Mouse (Mus musculus): Measurements from ENCODE around the gene Gm40193. TPM values are rescaled to one million over a fixed set of nuclear protein-coding genes. Genes with fewer than 3 reads are reported as not detected.

Gene Gm40193
- polyA plus RNA-seq, 1 experiment, result not detected

DNA sequence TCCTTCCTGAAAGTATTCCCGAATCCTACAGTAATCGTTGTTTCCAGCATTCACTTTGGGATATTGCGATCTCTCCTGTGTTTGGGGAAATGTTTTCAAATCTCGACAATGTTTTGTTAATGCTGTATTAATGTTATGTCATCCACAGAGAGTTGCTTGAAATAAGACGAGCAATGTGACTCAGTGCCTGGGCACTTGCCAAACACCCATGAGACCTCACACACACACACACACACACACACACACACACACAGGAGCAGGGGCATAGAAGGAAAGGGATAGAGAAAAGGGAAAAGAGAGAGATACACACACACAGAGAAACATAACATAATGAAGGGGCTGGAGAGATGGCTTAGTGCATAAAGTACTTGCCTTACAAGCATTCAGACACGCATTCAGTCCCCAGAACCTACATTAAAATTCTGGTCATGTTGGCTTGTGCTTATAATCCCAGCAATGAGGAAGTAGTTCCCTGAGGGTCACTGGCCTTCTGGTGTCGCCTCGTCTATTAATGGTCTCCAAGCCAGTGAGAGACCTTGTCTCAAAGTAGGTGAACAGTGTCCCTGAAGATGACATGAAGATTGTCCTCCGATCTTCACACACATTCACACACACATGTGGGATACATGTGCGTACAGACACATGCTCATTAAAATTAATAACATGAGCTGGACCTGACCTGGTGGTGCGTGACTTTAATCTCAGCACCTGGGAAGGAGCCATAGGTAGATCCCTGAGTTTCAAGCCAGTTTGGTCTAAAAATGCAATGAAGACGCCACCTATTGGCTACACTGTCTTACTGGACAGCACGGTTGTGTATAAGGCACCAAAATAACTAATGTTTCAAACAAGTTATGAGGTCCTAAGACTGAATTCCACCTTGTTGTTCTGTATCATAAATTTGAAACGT, 32.9 kb downstream of the Gm40193 start:
- no peaks in the 10 kb centered on the region for H3K79me2 ChIP-seq (ENCODE audit: control insufficient read depth, insufficient read depth)
- no peak overlapping the region for H3ac ChIP-seq (ENCODE audit: control insufficient read depth, insufficient read length, low read depth)
- no peak overlapping the region for H3K4me3 ChIP-seq (ENCODE audit: insufficient read depth, poor library complexity, severe bottlenecking)
- TF ChIP-seq USF1 (IDR thresholded peaks at IDR 0.05; ENCODE audit: low read depth), result no peak
- no peak for TF ChIP-seq MAX (IDR thresholded peaks at IDR 0.05)
- no peak for TF ChIP-seq MYOD1 (IDR thresholded peaks at IDR 0.05; ENCODE audit: control insufficient read depth, insufficient read length, low read depth)
- no peak for TF ChIP-seq CTCF (IDR thresholded peaks at IDR 0.05; ENCODE audit: control insufficient read depth, insufficient read depth, insufficient read length)
- no peak for TF ChIP-seq CEBPB (IDR thresholded peaks at IDR 0.05; ENCODE audit: low read depth)
- no peak for TF ChIP-seq MYOG (IDR thresholded peaks at IDR 0.05; ENCODE audit: control insufficient read depth, extremely low read depth, insufficient read length)
- TF ChIP-seq FOSL1 (IDR thresholded peaks at IDR 0.05; ENCODE audit: insufficient read depth, low read length, poor library complexity, severe bottlenecking), result no peak
- H3K27me3 ChIP-seq (ENCODE audit: control insufficient read depth, insufficient read depth, insufficient read length), result no peaks in the 10 kb centered on the region
- no peaks in the 10 kb centered on the region for H3K36me3 ChIP-seq (ENCODE audit: control insufficient read depth, insufficient read depth)
- no peaks in the 10 kb centered on the region for H3K79me3 ChIP-seq (ENCODE audit: low read depth)

DNA sequence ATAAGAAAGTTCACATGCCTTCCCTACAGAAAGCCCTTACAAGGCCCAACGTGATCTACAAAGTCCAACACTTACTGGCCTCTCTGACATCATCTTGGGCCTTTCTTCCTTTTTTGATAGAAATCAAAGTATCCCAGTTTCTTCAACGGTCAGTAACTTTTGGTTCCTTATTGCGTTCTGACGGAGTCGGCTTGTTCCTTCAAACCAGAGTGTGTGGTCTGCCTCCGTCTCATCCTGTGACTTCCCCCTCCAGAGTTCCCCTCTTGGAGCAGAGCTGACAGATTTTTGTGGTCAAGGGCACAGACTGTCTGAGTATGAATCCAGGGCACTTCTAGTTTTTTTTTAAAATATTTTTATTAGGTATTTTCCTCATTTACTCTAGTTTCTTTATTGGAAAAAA, 43.1 kb downstream of the Gm40193 start:
- no peak for TF ChIP-seq USF1 (IDR thresholded peaks at IDR 0.05; ENCODE audit: low read depth)
- TF ChIP-seq CEBPB (IDR thresholded peaks at IDR 0.05; ENCODE audit: low read depth), result no peak
- no peak for TF ChIP-seq CTCF (IDR thresholded peaks at IDR 0.05; ENCODE audit: control insufficient read depth, insufficient read depth, insufficient read length)
- TF ChIP-seq FOSL1 (IDR thresholded peaks at IDR 0.05; ENCODE audit: insufficient read depth, low read length, poor library complexity, severe bottlenecking), result no peak
- Histone ChIP-seq H3K27me3 (ENCODE audit: control insufficient read depth, insufficient read depth, insufficient read length) (no peaks in the 10 kb centered on the region), H3K79me2 (ENCODE audit: control insufficient read depth, insufficient read depth) (no peaks in the 10 kb centered on the region), H3ac (ENCODE audit: control insufficient read depth, insufficient read length, low read depth) (no peak overlapping the region), H3K4me3 (ENCODE audit: insufficient read depth, poor library complexity, severe bottlenecking) (no peak overlapping the region), H3K36me3 (ENCODE audit: control insufficient read depth, insufficient read depth) (no peaks in the 10 kb centered on the region), H3K79me3 (ENCODE audit: low read depth) (no peaks in the 10 kb centered on the region)

DNA sequence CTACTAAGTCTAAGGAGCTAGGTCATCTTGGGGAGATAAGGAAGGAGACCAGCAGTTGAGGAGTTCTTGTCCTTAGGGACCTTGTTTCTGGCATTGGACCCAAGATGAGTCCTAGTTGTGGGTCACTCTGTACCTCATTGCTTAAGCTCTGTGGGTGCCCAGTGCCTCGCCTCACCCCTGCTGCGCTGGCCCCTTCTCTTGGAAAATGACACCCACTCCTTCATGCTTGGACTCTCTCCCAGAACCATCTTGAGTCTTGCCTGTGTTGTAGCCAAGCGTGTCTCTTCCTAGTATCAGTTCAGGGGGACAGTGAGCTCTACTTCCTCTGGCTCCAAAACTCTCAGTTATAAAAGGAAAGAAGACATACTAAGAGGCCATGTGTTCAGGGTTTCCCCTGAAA, 43.6 kb downstream of the Gm40193 start:
- Histone ChIP-seq H3K4me3 (ENCODE audit: insufficient read depth, poor library complexity, severe bottlenecking) (no peak overlapping the region), H3ac (ENCODE audit: control insufficient read depth, insufficient read length, low read depth) (no peak overlapping the region), H3K79me2 (ENCODE audit: control insufficient read depth, insufficient read depth) (no peaks in the 10 kb centered on the region), H3K36me3 (ENCODE audit: control insufficient read depth, insufficient read depth) (no peaks in the 10 kb centered on the region), H3K79me3 (ENCODE audit: low read depth) (no peaks in the 10 kb centered on the region), H3K27me3 (ENCODE audit: control insufficient read depth, insufficient read depth, insufficient read length) (no peaks in the 10 kb centered on the region)
- TF ChIP-seq FOSL1 (IDR thresholded peaks at IDR 0.05; ENCODE audit: insufficient read depth, low read length, poor library complexity, severe bottlenecking) (no peak), CTCF (IDR thresholded peaks at IDR 0.05; ENCODE audit: control insufficient read depth, insufficient read depth, insufficient read length) (no peak), CEBPB (IDR thresholded peaks at IDR 0.05; ENCODE audit: low read depth) (no peak), USF1 (IDR thresholded peaks at IDR 0.05; ENCODE audit: low read depth) (no peak), MAX (IDR thresholded peaks at IDR 0.05) (no peak), MYOD1 (IDR thresholded peaks at IDR 0.05; ENCODE audit: control insufficient read depth, insufficient read length, low read depth) (no peak), MYOG (IDR thresholded peaks at IDR 0.05; ENCODE audit: control insufficient read depth, extremely low read depth, insufficient read length) (no peak)

DNA sequence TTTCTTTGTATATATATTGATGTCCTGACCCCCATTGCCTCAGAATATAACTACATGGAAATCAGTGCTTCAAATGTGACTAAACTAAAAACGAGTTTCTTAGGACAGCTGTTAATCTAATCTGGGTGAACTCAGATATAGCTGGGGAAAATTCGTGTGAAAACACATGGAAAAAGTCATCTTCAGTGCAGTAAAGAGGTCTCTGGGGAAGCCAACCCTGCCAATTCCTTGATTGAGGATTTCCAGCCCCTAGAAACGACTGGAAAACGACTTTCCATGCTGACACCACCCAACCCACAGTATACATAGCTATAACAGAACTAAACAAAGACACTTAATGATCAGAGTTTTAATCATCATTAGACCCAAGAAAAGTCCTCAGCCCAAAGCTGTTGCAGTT, 44.9 kb downstream of the Gm40193 start:
- Histone ChIP-seq H3K27me3 (ENCODE audit: control insufficient read depth, insufficient read depth, insufficient read length) (no peaks in the 10 kb centered on the region), H3K4me3 (ENCODE audit: insufficient read depth, poor library complexity, severe bottlenecking) (no peak overlapping the region), H3K36me3 (ENCODE audit: control insufficient read depth, insufficient read depth) (no peaks in the 10 kb centered on the region), H3K79me3 (ENCODE audit: low read depth) (no peaks in the 10 kb centered on the region), H3ac (ENCODE audit: control insufficient read depth, insufficient read length, low read depth) (no peak overlapping the region), H3K79me2 (ENCODE audit: control insufficient read depth, insufficient read depth) (no peaks in the 10 kb centered on the region)
- TF ChIP-seq CEBPB (IDR thresholded peaks at IDR 0.05; ENCODE audit: low read depth) (no peak), FOSL1 (IDR thresholded peaks at IDR 0.05; ENCODE audit: insufficient read depth, low read length, poor library complexity, severe bottlenecking) (no peak), MYOG (IDR thresholded peaks at IDR 0.05; ENCODE audit: control insufficient read depth, extremely low read depth, insufficient read length) (no peak), MAX (IDR thresholded peaks at IDR 0.05) (no peak)

DNA sequence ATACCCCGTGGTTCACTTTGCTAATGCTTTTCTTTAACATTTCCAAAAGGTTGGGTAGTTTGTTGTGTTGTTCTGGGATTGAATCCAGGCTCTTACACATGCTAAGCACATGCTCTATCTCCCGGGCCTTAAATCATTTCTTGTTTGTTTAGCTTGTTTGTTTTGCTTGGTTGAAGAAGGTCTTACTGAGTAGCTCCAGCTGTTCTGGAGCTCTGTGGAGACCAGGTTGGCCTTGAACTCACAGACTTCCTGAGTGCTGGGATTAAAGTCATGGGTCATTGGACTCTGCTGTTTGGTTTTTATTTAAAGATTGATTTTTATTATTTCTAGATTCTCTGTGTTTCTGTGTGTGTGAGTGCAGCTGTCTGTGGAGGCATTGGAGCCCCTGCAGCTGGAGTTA, 47.2 kb downstream of the Gm40193 start:
- Histone ChIP-seq H3K79me3 (ENCODE audit: low read depth) (no peaks in the 10 kb centered on the region), H3ac (ENCODE audit: control insufficient read depth, insufficient read length, low read depth) (no peak overlapping the region), H3K79me2 (ENCODE audit: control insufficient read depth, insufficient read depth) (no peaks in the 10 kb centered on the region)

More for the DNA sequence above, 47.2 kb downstream of the Gm40193 start:
- Histone ChIP-seq H3K4me3 (ENCODE audit: insufficient read depth, poor library complexity, severe bottlenecking) (no peak overlapping the region), H3K36me3 (ENCODE audit: control insufficient read depth, insufficient read depth) (no peaks in the 10 kb centered on the region), H3K27me3 (ENCODE audit: control insufficient read depth, insufficient read depth, insufficient read length) (no peaks in the 10 kb centered on the region)
- TF ChIP-seq USF1 (IDR thresholded peaks at IDR 0.05; ENCODE audit: low read depth) (no peak), CTCF (IDR thresholded peaks at IDR 0.05; ENCODE audit: control insufficient read depth, insufficient read depth, insufficient read length) (no peak), MAX (IDR thresholded peaks at IDR 0.05) (no peak), MYOG (IDR thresholded peaks at IDR 0.05; ENCODE audit: control insufficient read depth, extremely low read depth, insufficient read length) (no peak), FOSL1 (IDR thresholded peaks at IDR 0.05; ENCODE audit: insufficient read depth, low read length, poor library complexity, severe bottlenecking) (no peak), MYOD1 (IDR thresholded peaks at IDR 0.05; ENCODE audit: control insufficient read depth, insufficient read length, low read depth) (no peak)

Other genes with a start within 250 kb of the Gm40193 start
- gene Alox12e, start 210.3 kb downstream of the Gm40193 start, polyA plus RNA-seq (2012; fragmentation: generic; extraction: Trizol), result 0.04 TPM
- not detected for gene Alox15, start 180.9 kb downstream of the Gm40193 start, polyA plus RNA-seq (2012; fragmentation: generic; extraction: Trizol)
- gene Pelp1, start 122.9 kb downstream of the Gm40193 start, polyA plus RNA-seq (2012; fragmentation: generic; extraction: Trizol), result 40.6 TPM
- gene Arrb2, start 100.3 kb downstream of the Gm40193 start, polyA plus RNA-seq (2012; fragmentation: generic; extraction: Trizol), result 27.6 TPM
- gene Med11, start 81.0 kb downstream of the Gm40193 start, polyA plus RNA-seq (2012; fragmentation: generic; extraction: Trizol), result 46.2 TPM
- gene Zmynd15, start 73.5 kb downstream of the Gm40193 start, polyA plus RNA-seq (2012; fragmentation: generic; extraction: Trizol), result 0.04 TPM
- gene Cxcl16, start 73.0 kb downstream of the Gm40193 start, polyA plus RNA-seq (2012; fragmentation: generic; extraction: Trizol), result 0.19 TPM
- not detected for gene Tm4sf5, start 27.7 kb downstream of the Gm40193 start, polyA plus RNA-seq (2012; fragmentation: generic; extraction: Trizol)
- not detected for gene Vmo1, start 18.3 kb downstream of the Gm40193 start, polyA plus RNA-seq (2012; fragmentation: generic; extraction: Trizol)
- gene Gltpd2, start 13.7 kb downstream of the Gm40193 start, polyA plus RNA-seq (2012; fragmentation: generic; extraction: Trizol), result not detected
- 658 TPM for gene Psmb6, start 7.6 kb downstream of the Gm40193 start, polyA plus RNA-seq (2012; fragmentation: generic; extraction: Trizol)
- 9.3 TPM for gene Pld2, start 7.1 kb upstream of the Gm40193 start, polyA plus RNA-seq (2012; fragmentation: generic; extraction: Trizol)
- gene Mink1, start 29.9 kb upstream of the Gm40193 start, polyA plus RNA-seq (2012; fragmentation: generic; extraction: Trizol), result 34.5 TPM
- gene 4930544D05Rik, start 82.9 kb upstream of the Gm40193 start, polyA plus RNA-seq (2012; fragmentation: generic; extraction: Trizol), result not detected
- 0.08 TPM for gene Chrne, start 86.3 kb upstream of the Gm40193 start, polyA plus RNA-seq (2012; fragmentation: generic; extraction: Trizol)
- 0.13 TPM for gene Gp1ba, start 106.2 kb upstream of the Gm40193 start, polyA plus RNA-seq (2012; fragmentation: generic; extraction: Trizol)
- 9.0 TPM for gene Rnf167, start 114.3 kb upstream of the Gm40193 start, polyA plus RNA-seq (2012; fragmentation: generic; extraction: Trizol)
- gene Slc25a11, start 114.5 kb upstream of the Gm40193 start, polyA plus RNA-seq (2012; fragmentation: generic; extraction: Trizol), result 136 TPM
- gene Pfn1, start 121.7 kb upstream of the Gm40193 start, polyA plus RNA-seq (2012; fragmentation: generic; extraction: Trizol), result 4,207 TPM
- 1,151 TPM for gene Eno3, start 124.3 kb upstream of the Gm40193 start, polyA plus RNA-seq (2012; fragmentation: generic; extraction: Trizol)
- gene Spag7, start 136.5 kb upstream of the Gm40193 start, polyA plus RNA-seq (2012; fragmentation: generic; extraction: Trizol), result 75.4 TPM
- gene Camta2, start 155.2 kb upstream of the Gm40193 start, polyA plus RNA-seq (2012; fragmentation: generic; extraction: Trizol), result 9.0 TPM
- gene Inca1, start 167.2 kb upstream of the Gm40193 start, polyA plus RNA-seq (2012; fragmentation: generic; extraction: Trizol), result 0.42 TPM
- gene Kif1c, start 167.6 kb upstream of the Gm40193 start, polyA plus RNA-seq (2012; fragmentation: generic; extraction: Trizol), result 99.8 TPM
- gene Zfp3, start 231.3 kb upstream of the Gm40193 start, polyA plus RNA-seq (2012; fragmentation: generic; extraction: Trizol), result 1.1 TPM